Mouse (Mus musculus) liver, embryonic 13.5 days (tissue): ENCODE data around the gene Cnot1. TPM values are rescaled to one million over a fixed set of nuclear protein-coding genes. Genes with fewer than 3 reads are reported as not detected.
"Not testable (repeated sequence)": the region's sequence is repeated elsewhere in the genome, so short reads cannot be mapped to it uniquely, and the experiment has no call there.

Source experiments
- ATAC-seq: fragments of 200-750 bp; cut with Nextera tagmentation; 2 replicates; pipeline ENCODE4 v1.8.0; 2017; ENCODE audit warnings: low read depth, mild to moderate bottlenecking, moderate number of reproducible peaks, moderate library complexity
- DNase-seq: peaks from one replicate; pipeline ENCODE4 v3.0.0; 2022
- H3K27ac ChIP-seq: fragments of 300-500 bp; sonication (generic); 2 replicates; pipeline ENCODE4 v1.5.1; 2015; ENCODE audit warnings: moderate library complexity, mild to moderate bottlenecking, inconsistent platforms
- H3K27me3 ChIP-seq: fragments of 300-500 bp; sonication (generic); 2 replicates; pipeline ENCODE4 v1.6.1; 2015; ENCODE audit warnings: mild to moderate bottlenecking, inconsistent platforms
- H3K36me3 ChIP-seq: fragments of 300-500 bp; sonication (generic); 2 replicates; pipeline ENCODE4 v1.6.1; 2015; ENCODE audit warnings: mild to moderate bottlenecking, inconsistent platforms
- H3K4me1 ChIP-seq: fragments of 300-500 bp; sonication (generic); replicated peaks from 2 replicates; pipeline ENCODE4 v1.6.1; 2015; ENCODE audit warnings: inconsistent platforms
- H3K4me2 ChIP-seq: fragments of 300-500 bp; sonication (generic); 2 replicates; pipeline ENCODE4 v1.6.1; 2015; ENCODE audit warnings: inconsistent platforms, mild to moderate bottlenecking, moderate library complexity
- H3K4me3 ChIP-seq: fragments of 300-500 bp; sonication (generic); replicated peaks from 2 replicates; pipeline ENCODE4 v1.5.1; 2015; ENCODE audit warnings: mild to moderate bottlenecking, inconsistent platforms
- H3K9ac ChIP-seq: fragments of 300-500 bp; sonication (generic); 2 replicates; pipeline ENCODE4 v1.6.1; 2015; ENCODE audit warnings: mild to moderate bottlenecking, inconsistent platforms
- H3K9me3 ChIP-seq: fragments of 300-500 bp; sonication (generic); replicated peaks from 2 replicates; pipeline ENCODE4 v1.6.1; 2016; ENCODE audit warnings: inconsistent platforms
- WGBS: fragments of 180-500 bp; shearing (Covaris S2); methylation state at CpG from one replicate; pipeline ENCODE4 v1.1.7; 2015; ENCODE audit not compliant: insufficient replicate concordance; 5-methylcytosine and 5-hydroxymethylcytosine counted together
- polyA plus RNA-seq: library from polyadenylated mRNA; unstranded; fragments of >200 nt; fragmentation: Nextera tagmentation; extraction: Ambion mirVana; gene quantifications from 2 replicates; pipeline ENCODE4 v1.2.1, GENCODE M21; 2015

The Cnot1 gene
- polyA plus RNA-seq, 1 experiment from 2014 or later = 24.5 TPM

GRCm38 (mm10) chr8:95837266-95837665, 30.0 kb upstream of the Cnot1 start:
- H3K9me3 ChIP-seq = no peaks in the 10 kb centered on the region
- H3K4me1 ChIP-seq = peaks cover 24% of the 10 kb centered on the region
- H3K4me2 ChIP-seq = no peak overlapping the region
- H3K9ac ChIP-seq = no peak overlapping the region
- no peak overlapping the region for H3K4me3 ChIP-seq
- no peak for ATAC-seq
- H3K36me3 ChIP-seq = peaks cover 6% of the 10 kb centered on the region
- no peak overlapping the region; the same call in 1 of the 2 replicates for H3K27ac ChIP-seq
- 83% methylated on average over 10 of the region's 10 CpGs for WGBS
- DNase-seq = no peak
- no peaks in the 10 kb centered on the region for H3K27me3 ChIP-seq

- DNase-seq = no peak
- no peak overlapping the region for H3K4me3 ChIP-seq
- no peak for ATAC-seq
Measured at GRCm38 (mm10) chr8:95835891-95836290, 28.6 kb upstream of the Cnot1 start.

GRCm38 (mm10) chr8:95833435-95833984, 26.2 kb upstream of the Cnot1 start:
- peak overlapping the region; percentile 43 for H3K4me3 ChIP-seq
- H3K27me3 ChIP-seq = no peaks in the 10 kb centered on the region
- peak overlapping the region; percentile 61 for H3K9ac ChIP-seq
- H3K4me1 ChIP-seq = peaks cover 29% of the 10 kb centered on the region
- ATAC-seq (peak; percentile 82), DNase-seq (peak; percentile 60)
- H3K36me3 ChIP-seq = no peaks in the 10 kb centered on the region
- H3K4me2 ChIP-seq = peak overlapping the region; percentile 69
- WGBS = under 1% methylated on average over 16 of the region's 16 CpGs
- peak overlapping the region; percentile 80 for H3K27ac ChIP-seq
- no peaks in the 10 kb centered on the region for H3K9me3 ChIP-seq

More at GRCm38 (mm10) chr8:95835891-95836290, 28.6 kb upstream of the Cnot1 start:
- Histone ChIP-seq H3K27ac (no peak overlapping the region; the same call in 1 of the 2 replicates), H3K9ac (no peak overlapping the region), H3K27me3 (no peaks in the 10 kb centered on the region), H3K36me3 (peaks cover 6% of the 10 kb centered on the region), H3K4me2 (no peak overlapping the region), H3K4me1 (peaks cover 27% of the 10 kb centered on the region), H3K9me3 (no peaks in the 10 kb centered on the region)
- 58% methylated on average over 4 of the region's 4 CpGs for WGBS

- WGBS = 13% methylated on average over 16 of the region's 16 CpGs
- ATAC-seq (peak; percentile 53), DNase-seq (peak; percentile 76)
- Histone ChIP-seq H3K4me1 (peaks cover 29% of the 10 kb centered on the region), H3K4me2 (peak overlapping the region; percentile 69), H3K4me3 (peak overlapping the region; percentile 43), H3K27ac (peak overlapping the region; percentile 80), H3K36me3 (no peaks in the 10 kb centered on the region), H3K9ac (peak overlapping the region; percentile 61), H3K27me3 (no peaks in the 10 kb centered on the region), H3K9me3 (no peaks in the 10 kb centered on the region)
Measured at GRCm38 (mm10) chr8:95832603-95833434, 25.6 kb upstream of the Cnot1 start.

GRCm38 (mm10) chr8:95830144-95830543, 22.9 kb upstream of the Cnot1 start:
- H3K9me3 ChIP-seq = no peaks in the 10 kb centered on the region
- no peaks in the 10 kb centered on the region for H3K27me3 ChIP-seq
- no peak overlapping the region for H3K27ac ChIP-seq
- no peaks in the 10 kb centered on the region for H3K36me3 ChIP-seq
- no peak for DNase-seq
- no peak overlapping the region for H3K9ac ChIP-seq
- peaks cover 29% of the 10 kb centered on the region for H3K4me1 ChIP-seq
- no peak for ATAC-seq
- 60% methylated on average over 3 of the region's 3 CpGs for WGBS
- no peak overlapping the region for H3K4me2 ChIP-seq
- H3K4me3 ChIP-seq = no peak overlapping the region

GRCm38 (mm10) chr8:95825162-95825561, 17.9 kb upstream of the Cnot1 start, which contains the start of gene Sap18b:
Gene Sap18b (plus strand): TSS chr8:95825346.
- H3K27ac ChIP-seq, H3K4me3 ChIP-seq, DNase-seq, H3K4me1 ChIP-seq, H3K9me3 ChIP-seq, H3K36me3 ChIP-seq, H3K4me2 ChIP-seq, H3K27me3 ChIP-seq, ATAC-seq, H3K9ac ChIP-seq: not testable (repeated sequence)
- WGBS = 34% methylated on average over 25 of the region's 25 CpGs

GRCm38 (mm10) chr8:95822699-95823098, 15.4 kb upstream of the Cnot1 start:
- DNase-seq = no peak
- Histone ChIP-seq H3K9me3 (no peaks in the 10 kb centered on the region), H3K4me2 (no peak overlapping the region), H3K9ac (no peak overlapping the region), H3K36me3 (no peaks in the 10 kb centered on the region), H3K27ac (no peak overlapping the region), H3K4me3 (no peak overlapping the region), H3K4me1 (peaks cover 3% of the 10 kb centered on the region; the same call in 1 of the 2 replicates), H3K27me3 (no peaks in the 10 kb centered on the region)
- ATAC-seq = no peak
- WGBS = 51% methylated on average over 3 of the region's 3 CpGs

GRCm38 (mm10) chr8:95822096-95822495, 14.8 kb upstream of the Cnot1 start:
- no peak overlapping the region for H3K4me2 ChIP-seq
- H3K9me3 ChIP-seq = no peaks in the 10 kb centered on the region
- WGBS = 52% methylated on average over 5 of the region's 5 CpGs
- no peak overlapping the region for H3K27ac ChIP-seq
- no peaks in the 10 kb centered on the region for H3K27me3 ChIP-seq
- H3K9ac ChIP-seq = no peak overlapping the region
- DNase-seq = no peak
- H3K36me3 ChIP-seq = no peaks in the 10 kb centered on the region
- peaks cover 8% of the 10 kb centered on the region; the same call in 1 of the 2 replicates for H3K4me1 ChIP-seq
- no peak for ATAC-seq
- H3K4me3 ChIP-seq = no peak overlapping the region

GRCm38 (mm10) chr8:95821266-95821665, 14.0 kb upstream of the Cnot1 start:
- WGBS = 64% methylated on average over 6 of the region's 6 CpGs
- no peak overlapping the region for H3K4me3 ChIP-seq
- no peak overlapping the region for H3K4me2 ChIP-seq
- H3K36me3 ChIP-seq = no peaks in the 10 kb centered on the region
- H3K9me3 ChIP-seq = no peaks in the 10 kb centered on the region
- peaks cover 8% of the 10 kb centered on the region; the same call in 1 of the 2 replicates for H3K4me1 ChIP-seq
- no peak overlapping the region for H3K27ac ChIP-seq
- DNase-seq (no peak), ATAC-seq (peak; percentile 72)
- no peaks in the 10 kb centered on the region for H3K27me3 ChIP-seq
- no peak overlapping the region for H3K9ac ChIP-seq

- ATAC-seq (no peak), DNase-seq (no peak)
- no peak overlapping the region for H3K4me2 ChIP-seq
- no peaks in the 10 kb centered on the region for H3K36me3 ChIP-seq
- H3K4me3 ChIP-seq = no peak overlapping the region
- no peak overlapping the region for H3K9ac ChIP-seq
- H3K27ac ChIP-seq = no peak overlapping the region
- 33% methylated on average over 1 of the region's 1 CpGs for WGBS
- peaks cover 8% of the 10 kb centered on the region; the same call in 1 of the 2 replicates for H3K4me1 ChIP-seq
- no peaks in the 10 kb centered on the region for H3K27me3 ChIP-seq
- H3K9me3 ChIP-seq = no peaks in the 10 kb centered on the region
Measured at GRCm38 (mm10) chr8:95818211-95818610, 10.9 kb upstream of the Cnot1 start.

GRCm38 (mm10) chr8:95817597-95817996, 10.3 kb upstream of the Cnot1 start:
- Histone ChIP-seq H3K27me3 (no peaks in the 10 kb centered on the region), H3K9me3 (no peaks in the 10 kb centered on the region), H3K4me2 (no peak overlapping the region), H3K9ac (no peak overlapping the region), H3K4me3 (no peak overlapping the region), H3K27ac (no peak overlapping the region), H3K4me1 (peaks cover 8% of the 10 kb centered on the region; the same call in 1 of the 2 replicates), H3K36me3 (no peaks in the 10 kb centered on the region)
- DNase-seq (no peak), ATAC-seq (no peak)
- 60% methylated on average over 3 of the region's 3 CpGs for WGBS
